Mouse (Mus musculus) stomach, embryonic 14.5 days (tissue): ENCODE measurements around the gene Gkap1. TPM values are rescaled to one million over a fixed set of nuclear protein-coding genes. Genes with fewer than 3 reads are reported as not detected.

ENCODE experiments used
- ATAC-seq: fragments of 200-750 bp; cut with Nextera tagmentation; 2 replicates; pipeline ENCODE4 v1.8.0; 2017; ENCODE audit warnings: low read depth, moderate TSS enrichment; ENCODE audit not compliant: insufficient number of reproducible peaks, insufficient read depth, low FRiP score
- H3K27ac ChIP-seq: fragments of 300-500 bp; sonication (generic); 2 replicates; pipeline ENCODE4 v1.5.1; 2014; ENCODE audit warnings: mild to moderate bottlenecking, low read length, moderate library complexity, mixed read lengths
- H3K27me3 ChIP-seq: fragments of 300-500 bp; sonication (generic); 2 replicates; pipeline ENCODE4 v1.6.1; 2014; ENCODE audit warnings: low read length, control low read depth, mixed read lengths; ENCODE audit not compliant: control insufficient read depth, insufficient read depth
- H3K36me3 ChIP-seq: fragments of 300-500 bp; sonication (generic); 2 replicates; pipeline ENCODE4 v1.6.1; 2014; ENCODE audit warnings: mild to moderate bottlenecking, control low read depth, low read length, moderate library complexity, mixed read lengths; ENCODE audit not compliant: control insufficient read depth, insufficient read depth
- H3K4me1 ChIP-seq: fragments of 300-500 bp; sonication (generic); 2 replicates; pipeline ENCODE4 v1.6.1; 2014; ENCODE audit warnings: low read length, control low read depth, mixed read lengths; ENCODE audit not compliant: control insufficient read depth, insufficient read depth
- H3K4me2 ChIP-seq: fragments of 300-500 bp; sonication (generic); replicated peaks from 2 replicates; pipeline ENCODE4 v1.6.1; 2014; ENCODE audit warnings: low read depth, low read length, control low read depth
- H3K4me3 ChIP-seq: fragments of 300-500 bp; sonication (generic); 2 replicates; pipeline ENCODE4 v1.5.1; 2014; ENCODE audit warnings: low read depth, low read length, control low read depth
- H3K9ac ChIP-seq: fragments of 300-500 bp; sonication (generic); replicated peaks from 2 replicates; pipeline ENCODE4 v1.6.1; 2014; ENCODE audit warnings: low read depth, mild to moderate bottlenecking, control low read depth, low read length, moderate library complexity, mixed read lengths
- H3K9me3 ChIP-seq: fragments of 300-500 bp; sonication (generic); 2 replicates; pipeline ENCODE4 v1.6.1; 2016; ENCODE audit warnings: low read depth, low read length, control low read depth; ENCODE audit not compliant: control insufficient read depth
- WGBS: fragments of 180-500 bp; shearing (Covaris S2); extraction: QIAGEN DNeasy Blood & Tissue Kit; methylation state at CpG from one replicate; pipeline ENCODE4 v1.1.7; 2014; 5-methylcytosine and 5-hydroxymethylcytosine counted together
- polyA plus RNA-seq: library from polyadenylated mRNA; unstranded; fragments of >200 nt; fragmentation: Nextera tagmentation; extraction: Ambion mirVana; gene quantifications from 2 replicates; pipeline ENCODE4 v1.2.1, GENCODE M21; 2014

The Gkap1 gene
- polyA plus RNA-seq, result 24.1 and 26.0 TPM in 2 replicates

- peak within 1 kb of the TSS; percentile 80 for H3K9ac ChIP-seq
- 69% methylated on average over 8 of the region's 8 CpGs for WGBS
- H3K4me2 ChIP-seq, result peak within 1 kb of the TSS; percentile 87
- peaks cover 8% of the 10 kb centered on the region; the same call in 1 of the 2 replicates for H3K4me1 ChIP-seq
- H3K4me3 ChIP-seq, result peak within 1 kb of the TSS; percentile 71
- no peak for ATAC-seq
- no peaks in the 10 kb centered on the region for H3K36me3 ChIP-seq
- H3K9me3 ChIP-seq, result no peaks in the 10 kb centered on the region
- no peaks in the 10 kb centered on the region for H3K27me3 ChIP-seq
- H3K27ac ChIP-seq, result peak within 1 kb of the TSS; percentile 75; the same call in 1 of the 2 replicates
Measured at GRCm38 (mm10) chr13:58275599-58275998, at the start of gene Gkap1. TSS of gene Gkap1 (minus strand) at chr13:58275699.

DNA sequence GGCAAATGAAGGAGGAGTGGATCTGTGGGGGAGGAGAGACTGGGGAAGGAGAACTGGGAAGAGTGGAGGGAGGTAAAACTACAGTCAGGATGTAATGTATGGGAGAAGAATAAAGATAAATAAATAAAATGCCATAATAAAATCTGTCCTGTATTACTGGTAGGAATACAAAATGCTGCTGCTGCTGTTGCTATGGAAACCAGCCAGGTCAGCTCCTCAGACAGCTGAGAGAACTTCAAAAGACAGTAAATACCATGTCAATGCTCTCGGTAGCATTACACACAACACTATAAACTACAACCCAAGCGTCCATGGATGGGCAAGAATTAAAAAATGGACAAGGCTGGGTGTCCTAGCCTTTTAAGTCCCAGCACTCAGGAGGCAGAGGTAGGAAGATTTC lies 42.3 kb upstream of the Gkap1 start:
- H3K4me3 ChIP-seq, result no peak overlapping the region
- no peak overlapping the region for H3K9ac ChIP-seq
- ATAC-seq, result no peak
- no peaks in the 10 kb centered on the region for H3K4me1 ChIP-seq
- no peak overlapping the region for H3K27ac ChIP-seq
- WGBS, result 58% methylated on average over 2 of the region's 2 CpGs
- H3K27me3 ChIP-seq, result no peaks in the 10 kb centered on the region
- H3K36me3 ChIP-seq, result no peaks in the 10 kb centered on the region
- H3K4me2 ChIP-seq, result no peak overlapping the region
- no peaks in the 10 kb centered on the region for H3K9me3 ChIP-seq

DNA sequence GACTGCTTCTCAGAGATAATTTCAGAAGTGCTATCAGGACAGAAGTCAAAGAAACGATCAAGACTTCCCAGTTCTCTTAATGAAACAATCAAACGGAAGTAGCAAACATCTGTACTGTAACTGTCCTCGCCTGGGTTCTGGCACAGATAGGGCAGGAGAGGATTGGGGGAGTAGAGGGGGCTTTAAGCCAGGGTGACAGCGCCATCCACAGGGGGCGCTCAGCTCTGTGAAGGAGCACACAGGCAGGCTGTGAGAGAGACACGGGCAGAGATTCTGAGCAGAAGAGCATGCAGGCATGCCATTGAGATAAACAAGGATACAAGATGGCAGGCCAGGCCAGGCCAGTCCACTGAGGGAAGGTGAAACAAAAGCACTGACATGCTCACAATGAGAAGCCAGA lies 39.5 kb upstream of the Gkap1 start:
- Histone ChIP-seq H3K27me3 (no peaks in the 10 kb centered on the region), H3K4me2 (no peak overlapping the region), H3K4me3 (no peak overlapping the region), H3K4me1 (no peaks in the 10 kb centered on the region), H3K9ac (no peak overlapping the region), H3K36me3 (no peaks in the 10 kb centered on the region), H3K9me3 (no peaks in the 10 kb centered on the region), H3K27ac (no peak overlapping the region)
- no peak for ATAC-seq
- 53% methylated on average over 6 of the region's 6 CpGs for WGBS

DNA sequence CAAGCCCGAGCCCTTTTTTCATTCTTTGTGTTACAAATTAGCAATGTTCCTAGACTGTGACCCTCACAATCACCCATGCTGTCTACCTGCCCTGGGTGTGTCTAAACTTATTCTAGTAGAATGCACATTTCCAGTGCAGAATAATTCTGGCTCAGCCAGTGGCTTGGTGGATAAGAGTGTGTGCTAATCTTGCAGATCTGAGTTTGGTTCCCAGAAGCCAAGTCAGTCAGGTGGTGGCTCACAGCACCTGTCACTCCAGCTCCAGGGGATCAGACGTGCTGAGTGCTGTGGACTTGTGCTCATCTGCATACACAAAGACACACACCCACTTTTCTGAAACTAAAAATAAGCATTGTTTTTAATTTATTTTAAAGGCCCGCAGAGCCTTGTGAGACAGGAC lies 38.3 kb upstream of the Gkap1 start:
- Histone ChIP-seq H3K9me3 (no peaks in the 10 kb centered on the region), H3K9ac (no peak overlapping the region), H3K27me3 (no peaks in the 10 kb centered on the region), H3K27ac (no peak overlapping the region), H3K36me3 (no peaks in the 10 kb centered on the region), H3K4me1 (no peaks in the 10 kb centered on the region), H3K4me2 (no peak overlapping the region), H3K4me3 (no peak overlapping the region)
- whole genome bisulfite sequencing, result 75% methylated on average over 3 of the region's 3 CpGs
- ATAC-seq, result no peak

DNA sequence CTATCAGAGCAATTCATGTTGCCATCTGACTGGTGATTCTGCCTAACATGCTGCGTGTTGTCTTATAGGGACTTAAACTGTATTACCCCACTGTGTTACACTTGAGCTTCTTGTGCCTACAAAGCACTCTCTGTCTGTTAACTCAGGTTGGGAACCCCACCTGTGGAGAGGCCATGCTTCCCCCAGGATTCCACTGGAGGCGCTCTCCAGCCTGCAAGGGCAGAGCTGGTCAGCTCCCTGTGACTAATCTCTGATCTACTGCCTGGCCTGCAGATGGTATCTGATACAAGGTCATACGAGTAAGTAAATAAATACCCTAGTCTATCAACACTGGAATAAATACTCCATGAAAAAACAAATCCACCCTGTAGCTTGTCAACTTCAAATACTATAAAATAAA lies 35.9 kb upstream of the Gkap1 start:
- ATAC-seq, result no peak
- Histone ChIP-seq H3K9ac (no peak overlapping the region), H3K27ac (no peak overlapping the region), H3K4me1 (no peaks in the 10 kb centered on the region), H3K4me3 (no peak overlapping the region), H3K4me2 (no peak overlapping the region), H3K9me3 (no peaks in the 10 kb centered on the region), H3K36me3 (no peaks in the 10 kb centered on the region), H3K27me3 (no peaks in the 10 kb centered on the region)
- 46% methylated on average over 3 of the region's 3 CpGs for WGBS

DNA sequence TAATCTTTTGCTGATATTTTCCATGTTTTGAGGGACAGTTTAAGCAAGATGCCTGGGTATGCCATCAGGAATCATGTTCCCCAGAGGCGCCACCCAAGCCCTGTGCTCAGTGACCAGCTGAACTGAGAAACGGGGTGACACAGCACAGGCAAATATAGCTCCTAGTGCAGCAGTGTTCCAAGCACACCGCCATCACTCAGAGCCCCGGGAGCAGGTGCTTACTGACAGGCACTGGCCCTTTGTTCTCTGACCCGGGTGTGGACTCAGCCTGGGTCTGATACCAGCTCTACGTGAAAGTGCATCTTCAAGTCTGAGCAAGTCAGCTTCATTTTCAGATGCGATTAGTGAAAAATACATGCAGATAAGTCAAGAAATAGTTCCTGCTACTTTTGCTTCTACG lies 34.0 kb upstream of the Gkap1 start:
- 67% methylated on average over 8 of the region's 8 CpGs for WGBS
- H3K9ac ChIP-seq, result no peak overlapping the region
- H3K9me3 ChIP-seq, result no peaks in the 10 kb centered on the region

DNA sequence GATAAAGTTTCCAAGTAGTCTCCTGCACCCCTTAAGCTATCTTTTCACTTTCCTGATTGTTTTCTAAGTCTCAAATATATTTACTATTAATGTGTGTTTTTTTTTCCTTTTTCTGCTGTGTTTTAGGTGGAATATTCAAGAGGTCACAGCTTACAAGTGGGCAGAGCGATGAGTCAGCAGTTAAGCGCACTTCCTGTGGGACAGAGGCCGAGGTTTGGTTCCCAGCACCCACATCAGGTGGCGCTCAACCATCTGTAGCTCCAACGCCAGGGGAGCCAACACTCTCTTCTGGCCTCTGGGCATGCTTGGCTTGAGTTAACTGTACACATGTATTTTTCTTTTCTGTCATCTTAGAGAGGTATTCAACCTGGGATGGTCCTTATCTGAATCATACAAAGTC lies 32.0 kb upstream of the Gkap1 start:
- no peak overlapping the region for H3K4me2 ChIP-seq
- 90% methylated on average over 5 of the region's 5 CpGs for WGBS
- no peak overlapping the region for H3K27ac ChIP-seq
- H3K36me3 ChIP-seq, result no peaks in the 10 kb centered on the region
- ATAC-seq, result no peak
- H3K4me3 ChIP-seq, result no peak overlapping the region
- H3K27me3 ChIP-seq, result no peaks in the 10 kb centered on the region
- no peak overlapping the region for H3K9ac ChIP-seq
- H3K4me1 ChIP-seq, result no peaks in the 10 kb centered on the region
- H3K9me3 ChIP-seq, result no peaks in the 10 kb centered on the region

More for the DNA sequence above, 34.0 kb upstream of the Gkap1 start:
- H3K36me3 ChIP-seq, result no peaks in the 10 kb centered on the region
- no peaks in the 10 kb centered on the region for H3K27me3 ChIP-seq
- no peak overlapping the region for H3K4me2 ChIP-seq
- no peak overlapping the region for H3K27ac ChIP-seq
- H3K4me3 ChIP-seq, result no peak overlapping the region
- H3K4me1 ChIP-seq, result no peaks in the 10 kb centered on the region
- ATAC-seq, result no peak

DNA sequence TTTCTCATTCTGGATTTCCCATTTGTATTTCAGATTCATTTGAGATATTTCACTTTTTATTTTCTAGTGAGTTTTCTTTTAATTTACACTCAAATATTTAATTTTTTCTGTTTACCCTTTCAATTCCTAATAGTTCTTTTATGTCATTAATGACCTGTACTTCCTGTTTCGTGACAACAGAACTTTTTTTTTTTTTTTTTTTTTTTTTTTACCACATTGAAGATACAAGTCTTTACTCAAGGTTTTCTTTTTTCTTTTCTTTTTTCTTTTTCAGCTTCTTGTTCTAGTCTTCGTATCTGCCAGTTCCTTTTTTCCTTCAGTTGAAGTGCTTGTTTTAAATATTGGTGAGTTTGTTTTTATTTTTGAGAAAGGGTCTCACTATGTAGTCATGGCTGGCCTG lies 29.7 kb upstream of the Gkap1 start:
- Histone ChIP-seq H3K9ac (no peak overlapping the region), H3K36me3 (no peaks in the 10 kb centered on the region), H3K4me1 (no peaks in the 10 kb centered on the region), H3K27me3 (no peaks in the 10 kb centered on the region), H3K4me3 (no peak overlapping the region), H3K27ac (no peak overlapping the region), H3K9me3 (no peaks in the 10 kb centered on the region), H3K4me2 (no peak overlapping the region)
- 85% methylated on average over 2 of the region's 2 CpGs for WGBS
- no peak for ATAC-seq

GRCm38 (mm10) chr13:58302421-58303145 lies 27.1 kb upstream of the Gkap1 start:
- ATAC-seq, result no peak
- no peak overlapping the region for H3K4me3 ChIP-seq
- H3K9ac ChIP-seq, result no peak overlapping the region

More at GRCm38 (mm10) chr13:58302421-58303145, 27.1 kb upstream of the Gkap1 start:
- H3K4me1 ChIP-seq, result no peaks in the 10 kb centered on the region
- no peaks in the 10 kb centered on the region for H3K27me3 ChIP-seq
- no peaks in the 10 kb centered on the region for H3K36me3 ChIP-seq
- WGBS, result 66% methylated on average over 9 of the region's 9 CpGs
- no peaks in the 10 kb centered on the region for H3K9me3 ChIP-seq
- no peak overlapping the region for H3K27ac ChIP-seq
- no peak overlapping the region for H3K4me2 ChIP-seq
